Mouse (Mus musculus) splenic B cell, adult 2 months (primary cell): ENCODE results near the gene Coq3.

Source experiments
- DNase-seq: peaks from one replicate; pipeline ENCODE4 v3.0.0-alpha.2; 2011; ENCODE audit warnings: low read depth, low spot score
- H3K27me3 ChIP-seq: 2 replicates; pipeline ENCODE4 v1.6.1; 2012; ENCODE audit warnings: mild to moderate bottlenecking, low read length, moderate library complexity, mixed read lengths; ENCODE audit not compliant: control insufficient read depth, poor library complexity, insufficient read depth, severe bottlenecking
- H3K36me3 ChIP-seq: 2 replicates; pipeline ENCODE4 v1.6.1; 2012; ENCODE audit warnings: mild to moderate bottlenecking, low read length, moderate library complexity, mixed read lengths; ENCODE audit not compliant: control insufficient read depth, poor library complexity, insufficient read depth, severe bottlenecking

Gene Coq3

GRCm38 (mm10) chr4:21944672-21945071 is 65.2 kb downstream of the Coq3 start:
- DNase-seq = no peak
- H3K27me3 ChIP-seq = no peaks in the 10 kb centered on the region
- H3K36me3 ChIP-seq = no peaks in the 10 kb centered on the region

- DNase-seq = peak; percentile 35
- H3K27me3 ChIP-seq = no peaks in the 10 kb centered on the region
- H3K36me3 ChIP-seq = no peaks in the 10 kb centered on the region
Measured at GRCm38 (mm10) chr4:21951444-21951843, 72.0 kb downstream of the Coq3 start.

- DNase-seq = no peak
- Histone ChIP-seq H3K27me3 (no peaks in the 10 kb centered on the region), H3K36me3 (no peaks in the 10 kb centered on the region)
Measured at GRCm38 (mm10) chr4:21952255-21952654, 72.8 kb downstream of the Coq3 start.

GRCm38 (mm10) chr4:21957570-21958321 is 78.3 kb downstream of the Coq3 start:
- peak; percentile 24 for DNase-seq
- no peaks in the 10 kb centered on the region for H3K36me3 ChIP-seq
- no peaks in the 10 kb centered on the region for H3K27me3 ChIP-seq
